Mouse (Mus musculus) erythroblast, embryonic 14.5 days (primary cell): ENCODE results near the gene Treml1.

ENCODE experiments used
- GATA1 ChIP-seq: IDR thresholded peaks from 2 replicates; pipeline ENCODE4 v1.6.1; 2012; ENCODE audit warnings: low read length, inconsistent platforms, mixed read lengths
- TAL1 ChIP-seq: IDR thresholded peaks from 3 replicates; pipeline ENCODE4 v1.6.1; 2012; ENCODE audit warnings: low read length, inconsistent platforms, mixed read lengths

DNA sequence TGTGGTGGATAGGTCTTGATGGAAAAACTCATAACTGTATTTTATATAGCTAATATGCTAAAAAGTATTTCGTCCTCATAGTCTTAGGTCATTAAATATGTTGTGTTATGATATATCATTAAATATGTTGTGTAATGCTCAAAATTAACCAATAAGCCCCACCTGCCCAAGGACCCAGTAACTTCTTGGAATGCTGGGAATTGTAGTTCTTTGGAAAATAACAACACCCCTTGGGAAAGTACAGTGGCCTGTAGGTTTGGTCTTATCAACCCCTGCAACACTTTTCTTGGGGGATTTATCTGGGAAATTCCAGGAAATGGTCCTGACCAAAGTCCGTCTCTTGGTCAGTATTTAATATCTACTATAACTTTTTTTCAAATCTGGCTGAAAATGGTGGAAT is 16.7 kb upstream of the Treml1 start:
- TF ChIP-seq TAL1 (no peak), GATA1 (no peak)
